13 mouse cellular contexts compared by ENCODE assay signal in the genomic region with DNA sequence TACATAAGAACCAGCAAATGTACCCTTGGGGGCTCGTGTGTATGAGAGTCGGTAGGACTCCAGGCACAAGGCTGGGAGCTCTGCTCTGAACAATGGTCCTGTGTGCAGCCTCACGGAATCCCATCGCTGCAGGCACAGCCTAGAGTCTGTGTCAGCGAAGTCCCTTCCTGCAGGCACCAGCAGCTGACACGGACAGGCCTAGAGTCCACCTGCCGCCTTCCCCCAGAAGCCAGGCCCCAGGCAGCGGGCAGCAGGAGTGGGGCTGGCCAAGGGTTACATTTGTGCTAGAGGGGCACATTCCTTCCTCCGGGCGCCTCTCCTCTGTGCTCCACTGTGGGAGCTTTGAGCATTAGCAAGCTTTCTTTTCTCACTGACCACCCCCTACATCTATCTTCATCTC. TPM values are rescaled to one million over a fixed set of nuclear protein-coding genes. Genes with fewer than 3 reads are reported as not detected.
DNase-seq lines count a peak whose midpoint lies in the region; ATAC-seq lines count a peak whose summit lies in the region.
"Had no signal": no experiment of that assay in that cellular context is flagged by ENCODE, and none has a peak within 500 bp of the region (broad histone marks: within the 10 kb centered on the region; RNA-seq: fewer than 3 reads in every experiment).

No protein-coding gene starts in this region.

- H3K4me1 ChIP-seq in limb, embryonic 15.5 days, result peaks cover 35% of the 10 kb centered on the region

- H3K36me3 ChIP-seq in limb, embryonic 15.5 days, result no peaks in the 10 kb centered on the region

- H3K4me2 ChIP-seq in limb, embryonic 15.5 days, result no peak overlapping the region

- no peak for ATAC-seq in limb, embryonic 15.5 days (ENCODE audit: insufficient number of reproducible peaks, low FRiP score, low TSS enrichment, low read depth)
- ATAC-seq: lung, postnatal 0 days; Patski had no signal

- no peak overlapping the region; the same call in 1 of the 2 replicates for H3K4me3 ChIP-seq in limb, embryonic 15.5 days
- H3K4me3 ChIP-seq: left cerebral cortex, adult 2 months had no signal

- intact Hi-C loops in gastrocnemius, postnatal 14 days (cut with DNase I; ENCODE audit: low total_unique reads), result no loop called here
- intact Hi-C loops in gastrocnemius, postnatal 36 days (cut with DNase I), result no loop called here

- peak; percentile 37 for DNase-seq in gastrocnemius, postnatal 14 days
- no peak for DNase-seq in gastrocnemius, postnatal 36 days
- DNase-seq in kidney, adult 11 months, result peak; percentile 61
- DNase-seq in retina, postnatal 1 day, result peak; percentile 64
- no peak for DNase-seq in ovary, adult 18-20 months (ENCODE audit: low spot score)
- no peak for DNase-seq in natural killer cell, adult 2 months (ENCODE audit: low spot score in 2 of 2)
- no peak for DNase-seq in lung, postnatal 36 days
- DNase-seq: heart, postnatal 36 days had no signal

- H3K9ac ChIP-seq in limb, embryonic 15.5 days, result no peak overlapping the region

- H3K27me3 ChIP-seq in limb, embryonic 15.5 days, result peaks cover 77% of the 10 kb centered on the region

- peak overlapping the region; percentile 55; the same call in 1 of the 2 replicates for H3K27ac ChIP-seq in limb, embryonic 15.5 days
- H3K27ac ChIP-seq: left cerebral cortex, adult 2 months had no signal

- 58% methylated on average over 10 of the region's 10 CpGs for WGBS in limb, embryonic 15.5 days

- no peaks in the 10 kb centered on the region for H3K9me3 ChIP-seq in limb, embryonic 15.5 days

RNA-seq across cellular contexts. Expression of a gene that starts 3.3 kb away (rescaled TPM):
- total RNA-seq in gastrocnemius, postnatal 14 days (2021), result 1 to 10 TPM; 2.7 to 5.0 TPM
- under 1 TPM; 0.43 to 0.74 TPM for total RNA-seq in gastrocnemius, postnatal 36 days (2021)
- polyA plus RNA-seq in limb, embryonic 15.5 days (2015; fragmentation: Nextera tagmentation; extraction: Ambion mirVana), result 4.1 and 6.0 TPM in 2 replicates
- polyA plus RNA-seq: C2C12 had no signal

Comparison
In these comparisons a context has a peak if more than half of its experiments do, and no peak if none do; other contexts are left out.
1. DNase-seq: peak in gastrocnemius, postnatal 14 days (single experiment), kidney, adult 11 months (single experiment) and retina, postnatal 1 day (single experiment); none in gastrocnemius, postnatal 36 days (0 of 2), ovary, adult 18-20 months (single experiment), natural killer cell, adult 2 months (0 of 2) and lung, postnatal 36 days (single experiment).